Mouse (Mus musculus): ENCODE data around the gene Paqr8. TPM values are rescaled to one million over a fixed set of nuclear protein-coding genes. Genes with fewer than 3 reads are reported as not detected.

Paqr8 gene
- total and polyA plus RNA-seq, 3 experiments, result 0.38 to 1.3 (median 1.1) TPM

- H3K27me3 ChIP-seq (replicated peaks), result no peaks in the 10 kb centered on the region
- H3K4me1 ChIP-seq (ENCODE audit: control insufficient read depth in 1 of 2, insufficient read depth in 2 of 2), result peaks cover 5 to 30% of the 10 kb centered on the region in 2 experiments; a peak in 3 of 4 replicates
- H3K4me2 ChIP-seq (ENCODE audit: insufficient read depth, low read depth, poor library complexity, severe bottlenecking), result no peak overlapping the region
- no peak overlapping the region for H3K27ac ChIP-seq (ENCODE audit: insufficient read depth, low read depth)
- no peak overlapping the region for H3K9ac ChIP-seq (ENCODE audit: insufficient read depth, low read depth)
- H3K79me2 ChIP-seq (replicated peaks; ENCODE audit: control insufficient read depth, extremely low read depth, insufficient read depth, poor library complexity, severe bottlenecking), result no peaks in the 10 kb centered on the region
- no peaks in the 10 kb centered on the region for H3K36me3 ChIP-seq (replicated peaks in 1 of 2; ENCODE audit: control insufficient read depth in 1 of 2, insufficient read depth in 1 of 2, low read length in 1 of 2)
- in situ Hi-C loops (cut with MboI; ENCODE audit: low pct_ligation_motif_present, low pct_unique_long_range_greater_than_20kb, low sequenced_read_pairs), result no loop called here
- no peak for TF ChIP-seq MXI1 (IDR thresholded peaks at IDR 0.05; ENCODE audit: low read depth, low read length)
- no peak for TF ChIP-seq NELFE (IDR thresholded peaks at IDR 0.05; ENCODE audit: low read depth, low read length)
- TF ChIP-seq MYC (IDR thresholded peaks at IDR 0.05; ENCODE audit: low read depth, low read length), result no peak
- no peak for TF ChIP-seq PAX5 (IDR thresholded peaks at IDR 0.05; ENCODE audit: low read length)
- H3K9me3 ChIP-seq (replicated peaks; ENCODE audit: low read length), result no peaks in the 10 kb centered on the region
- dilution Hi-C loops (cut with MboI; ENCODE audit: extremely low pct_ligation_motif_present, extremely low pct_unique_long_range_greater_than_20kb, low sequenced_read_pairs), result no loop called here
- no peak overlapping the region for H3K4me3 ChIP-seq (replicated peaks in 1 of 3; ENCODE audit: low read depth in 2 of 3, low read length in 2 of 3, poor library complexity in 1 of 3)
- DNase-seq (ENCODE audit: extremely low read depth), result no peak
Observed at GRCm38 (mm10) chr1:20981764-20982163, 91.4 kb downstream of the Paqr8 start.

GRCm38 (mm10) chr1:20984103-20984502, 93.7 kb downstream of the Paqr8 start:
- dilution Hi-C loops (cut with MboI; ENCODE audit: extremely low pct_ligation_motif_present, extremely low pct_unique_long_range_greater_than_20kb, low sequenced_read_pairs) (no loop called here), in situ Hi-C loops (cut with MboI; ENCODE audit: low pct_ligation_motif_present, low pct_unique_long_range_greater_than_20kb, low sequenced_read_pairs) (no loop called here)
- Histone ChIP-seq H3K4me1 (ENCODE audit: control insufficient read depth in 1 of 2, insufficient read depth in 2 of 2) (peaks cover 5 to 34% of the 10 kb centered on the region in 2 experiments; a peak in 3 of 4 replicates), H3K9ac (ENCODE audit: insufficient read depth, low read depth) (no peak overlapping the region), H3K4me3 (replicated peaks in 1 of 3; ENCODE audit: low read depth in 2 of 3, low read length in 2 of 3, poor library complexity in 1 of 3) (no peak overlapping the region), H3K27me3 (replicated peaks) (no peaks in the 10 kb centered on the region), H3K36me3 (replicated peaks in 1 of 2; ENCODE audit: control insufficient read depth in 1 of 2, insufficient read depth in 1 of 2, low read length in 1 of 2) (no peaks in the 10 kb centered on the region), H3K27ac (ENCODE audit: insufficient read depth, low read depth) (no peak overlapping the region), H3K79me2 (replicated peaks; ENCODE audit: control insufficient read depth, extremely low read depth, insufficient read depth, poor library complexity, severe bottlenecking) (no peaks in the 10 kb centered on the region), H3K9me3 (replicated peaks; ENCODE audit: low read length) (no peaks in the 10 kb centered on the region), H3K4me2 (ENCODE audit: insufficient read depth, low read depth, poor library complexity, severe bottlenecking) (no peak overlapping the region)
- TF ChIP-seq MAX (IDR thresholded peaks at IDR 0.05; ENCODE audit: low read length) (no peak), ZKSCAN1 (IDR thresholded peaks at IDR 0.05; ENCODE audit: borderline replicate concordance, low read depth, low read length) (no peak), UBTF (IDR thresholded peaks at IDR 0.05; ENCODE audit: low read depth, low read length) (no peak), RCOR1 (conservative IDR thresholded peaks at IDR 0.05; ENCODE audit: low read depth, low read length) (no peak), CHD1 (IDR thresholded peaks at IDR 0.05; ENCODE audit: low read depth, low read length) (no peak), CTCF (conservative IDR thresholded peaks at IDR 0.05 in 1 of 2, IDR thresholded peaks at IDR 0.05 in 1 of 2; ENCODE audit: low read depth in 2 of 2, low read length in 2 of 2) (0 out of 4 replicates have a peak, but pooled peaks of 1 of the 2 experiments have one; percentile 8), HCFC1 (IDR thresholded peaks at IDR 0.05; ENCODE audit: low read depth, low read length) (no peak), KAT2A (IDR thresholded peaks at IDR 0.05; ENCODE audit: insufficient replicate concordance, low read length) (no peak), POLR2A (IDR thresholded peaks at IDR 0.05; ENCODE audit: low read depth, low read length) (no peak)
- no peak for DNase-seq (ENCODE audit: extremely low read depth)

GRCm38 (mm10) chr1:20984582-20984981, 94.2 kb downstream of the Paqr8 start:
- H3K9ac ChIP-seq (ENCODE audit: insufficient read depth, low read depth), result no peak overlapping the region
- dilution Hi-C loops (cut with MboI; ENCODE audit: extremely low pct_ligation_motif_present, extremely low pct_unique_long_range_greater_than_20kb, low sequenced_read_pairs), result no loop called here
- no peaks in the 10 kb centered on the region for H3K27me3 ChIP-seq (replicated peaks)
- no peak for TF ChIP-seq EP300 (IDR thresholded peaks at IDR 0.05; ENCODE audit: low read length)
- no peak for TF ChIP-seq NRF1 (IDR thresholded peaks at IDR 0.05; ENCODE audit: low read depth, low read length)
- TF ChIP-seq JUN (IDR thresholded peaks at IDR 0.05; ENCODE audit: insufficient read depth, low read depth, low read length), result no peak
- no peak for TF ChIP-seq ETS1 (conservative IDR thresholded peaks at IDR 0.05; ENCODE audit: low read depth, low read length)
- no peak for TF ChIP-seq CHD2 (IDR thresholded peaks at IDR 0.05; ENCODE audit: low read length)
- no peak for TF ChIP-seq MAZ (IDR thresholded peaks at IDR 0.05; ENCODE audit: low read depth, low read length)
- TF ChIP-seq MEF2A (IDR thresholded peaks at IDR 0.05; ENCODE audit: borderline replicate concordance, low read depth, low read length), result no peak
- TF ChIP-seq IRF4 (IDR thresholded peaks at IDR 0.05; ENCODE audit: low read depth, low read length), result no peak
- no peak for TF ChIP-seq PAX5 (IDR thresholded peaks at IDR 0.05; ENCODE audit: low read length)
- TF ChIP-seq NELFE (IDR thresholded peaks at IDR 0.05; ENCODE audit: low read depth, low read length), result no peak
- TF ChIP-seq SMC3 (IDR thresholded peaks at IDR 0.05; ENCODE audit: low read depth, low read length), result no peak
- no peak for TF ChIP-seq USF2 (conservative IDR thresholded peaks at IDR 0.05; ENCODE audit: low read depth, low read length)
- no peak for TF ChIP-seq MAFK (IDR thresholded peaks at IDR 0.05; ENCODE audit: insufficient replicate concordance, low read length)
- TF ChIP-seq USF1 (IDR thresholded peaks at IDR 0.05; ENCODE audit: low read depth, low read length), result no peak
- TF ChIP-seq TBP (conservative IDR thresholded peaks at IDR 0.05; ENCODE audit: low read depth, low read length), result no peak
- TF ChIP-seq ELF1 (IDR thresholded peaks at IDR 0.05; ENCODE audit: low read depth, low read length), result no peak
- H3K4me1 ChIP-seq (ENCODE audit: control insufficient read depth in 1 of 2, insufficient read depth in 2 of 2), result peaks cover 5 to 34% of the 10 kb centered on the region in 2 experiments; a peak in 3 of 4 replicates
- no peak overlapping the region for H3K4me3 ChIP-seq (replicated peaks in 1 of 3; ENCODE audit: low read depth in 2 of 3, low read length in 2 of 3, poor library complexity in 1 of 3)
- in situ Hi-C loops (cut with MboI; ENCODE audit: low pct_ligation_motif_present, low pct_unique_long_range_greater_than_20kb, low sequenced_read_pairs), result no loop called here
- H3K27ac ChIP-seq (ENCODE audit: insufficient read depth, low read depth), result no peak overlapping the region
- H3K9me3 ChIP-seq (replicated peaks; ENCODE audit: low read length), result no peaks in the 10 kb centered on the region
- H3K79me2 ChIP-seq (replicated peaks; ENCODE audit: control insufficient read depth, extremely low read depth, insufficient read depth, poor library complexity, severe bottlenecking), result no peaks in the 10 kb centered on the region
- no peaks in the 10 kb centered on the region for H3K36me3 ChIP-seq (replicated peaks in 1 of 2; ENCODE audit: control insufficient read depth in 1 of 2, insufficient read depth in 1 of 2, low read length in 1 of 2)
- no peak overlapping the region for H3K4me2 ChIP-seq (ENCODE audit: insufficient read depth, low read depth, poor library complexity, severe bottlenecking)
- no peak for DNase-seq (ENCODE audit: extremely low read depth)

All from CH12.LX (cell line).